Mouse (Mus musculus) cortical plate, adult 2 months (tissue): ENCODE data around the gene Wdr95.

Experiments
- CTCF ChIP-seq: fragments of 200-500 bp; IDR thresholded peaks from 2 replicates; pipeline ENCODE4 v1.5.1; 2011; ENCODE audit warnings: mild to moderate bottlenecking, control low read depth, low read length; ENCODE audit not compliant: insufficient read depth; ENCODE audit errors: extremely low read depth
- POLR2A ChIP-seq: fragments of 200-500 bp; IDR thresholded peaks from 2 replicates; pipeline ENCODE4 v1.6.1; 2011; ENCODE audit warnings: mild to moderate bottlenecking, low read length, control low read depth; ENCODE audit not compliant: insufficient read depth; ENCODE audit errors: extremely low read depth

- no peak for TF ChIP-seq CTCF
- no peak for TF ChIP-seq POLR2A
These were observed 4.6 kb upstream of the Wdr95 start for GRCm38 (mm10) chr5:149523856-149524241.
